Mouse (Mus musculus) adrenal gland, adult (tissue): ENCODE measurements around the gene Ttll5.

Experiments
- DNase-seq, 2 experiments: peaks; one replicate each; pipeline ENCODE4 v3.0.0; 2022 to 2023; ENCODE audit warnings: low spot score in 1 of 2; ENCODE audit not compliant: inconsistent age in 2 of 2

Gene Ttll5

GRCm38 (mm10) chr12:85912712-85913504 lies 88.4 kb downstream of the Ttll5 start:
- DNase-seq = no peak

- DNase-seq = no peak
Measured at GRCm38 (mm10) chr12:85926897-85927296, 102.4 kb downstream of the Ttll5 start.

- DNase-seq = no peak
Measured at GRCm38 (mm10) chr12:85928513-85928912, 104.1 kb downstream of the Ttll5 start.

GRCm38 (mm10) chr12:85929711-85930110 lies 105.3 kb downstream of the Ttll5 start:
- DNase-seq = no peak

GRCm38 (mm10) chr12:85930713-85931112 lies 106.3 kb downstream of the Ttll5 start:
- no peak for DNase-seq

- no peak for DNase-seq
Measured at GRCm38 (mm10) chr12:85933241-85933640, 108.8 kb downstream of the Ttll5 start.

GRCm38 (mm10) chr12:85937384-85937783 lies 112.9 kb downstream of the Ttll5 start:
- no peak for DNase-seq

- DNase-seq = no peak
Measured at GRCm38 (mm10) chr12:85943456-85943855, 119.0 kb downstream of the Ttll5 start.

- no peak for DNase-seq
Measured at GRCm38 (mm10) chr12:85944419-85944818, 120.0 kb downstream of the Ttll5 start.

GRCm38 (mm10) chr12:85947161-85947560 lies 122.7 kb downstream of the Ttll5 start:
- no peak for DNase-seq

- no peak for DNase-seq
Measured at GRCm38 (mm10) chr12:85949667-85950066, 125.2 kb downstream of the Ttll5 start.

- no peak for DNase-seq
Measured at GRCm38 (mm10) chr12:85950371-85950770, 125.9 kb downstream of the Ttll5 start.

GRCm38 (mm10) chr12:85951036-85951435 lies 126.6 kb downstream of the Ttll5 start:
- DNase-seq = no peak

GRCm38 (mm10) chr12:85951822-85952221 lies 127.4 kb downstream of the Ttll5 start:
- DNase-seq = no peak

- DNase-seq = no peak
Measured at GRCm38 (mm10) chr12:85952349-85952748, 127.9 kb downstream of the Ttll5 start.

- no peak for DNase-seq
Measured at GRCm38 (mm10) chr12:85954167-85954566, 129.7 kb downstream of the Ttll5 start.

GRCm38 (mm10) chr12:85955062-85955461 lies 130.6 kb downstream of the Ttll5 start:
- no peak for DNase-seq

- no peak for DNase-seq
Measured at GRCm38 (mm10) chr12:85955690-85956089, 131.2 kb downstream of the Ttll5 start.

- DNase-seq = no peak
Measured at GRCm38 (mm10) chr12:85956251-85956650, 131.8 kb downstream of the Ttll5 start.

GRCm38 (mm10) chr12:85958460-85958859 lies 134.0 kb downstream of the Ttll5 start:
- no peak for DNase-seq

GRCm38 (mm10) chr12:85959822-85960501 lies 135.5 kb downstream of the Ttll5 start:
- no peak for DNase-seq

GRCm38 (mm10) chr12:85960699-85961098 lies 136.2 kb downstream of the Ttll5 start:
- no peak for DNase-seq
